Mouse (Mus musculus) cortical plate, adult 2 months (tissue): ENCODE measurements at regions not wholly inside any gene's neighbourhood (a gene's known extent, or its start where the extent isn't known, plus 50 kb on each side); places are given as distances from the start of the nearest gene placed in this dataset.

ENCODE experiments used
- CTCF ChIP-seq: fragments of 200-500 bp; IDR thresholded peaks from 2 replicates; pipeline ENCODE4 v1.5.1; 2011; ENCODE audit warnings: mild to moderate bottlenecking, control low read depth, low read length; ENCODE audit not compliant: insufficient read depth; ENCODE audit errors: extremely low read depth
- POLR2A ChIP-seq: fragments of 200-500 bp; IDR thresholded peaks from 2 replicates; pipeline ENCODE4 v1.6.1; 2011; ENCODE audit warnings: mild to moderate bottlenecking, low read length, control low read depth; ENCODE audit not compliant: insufficient read depth; ENCODE audit errors: extremely low read depth

DNA sequence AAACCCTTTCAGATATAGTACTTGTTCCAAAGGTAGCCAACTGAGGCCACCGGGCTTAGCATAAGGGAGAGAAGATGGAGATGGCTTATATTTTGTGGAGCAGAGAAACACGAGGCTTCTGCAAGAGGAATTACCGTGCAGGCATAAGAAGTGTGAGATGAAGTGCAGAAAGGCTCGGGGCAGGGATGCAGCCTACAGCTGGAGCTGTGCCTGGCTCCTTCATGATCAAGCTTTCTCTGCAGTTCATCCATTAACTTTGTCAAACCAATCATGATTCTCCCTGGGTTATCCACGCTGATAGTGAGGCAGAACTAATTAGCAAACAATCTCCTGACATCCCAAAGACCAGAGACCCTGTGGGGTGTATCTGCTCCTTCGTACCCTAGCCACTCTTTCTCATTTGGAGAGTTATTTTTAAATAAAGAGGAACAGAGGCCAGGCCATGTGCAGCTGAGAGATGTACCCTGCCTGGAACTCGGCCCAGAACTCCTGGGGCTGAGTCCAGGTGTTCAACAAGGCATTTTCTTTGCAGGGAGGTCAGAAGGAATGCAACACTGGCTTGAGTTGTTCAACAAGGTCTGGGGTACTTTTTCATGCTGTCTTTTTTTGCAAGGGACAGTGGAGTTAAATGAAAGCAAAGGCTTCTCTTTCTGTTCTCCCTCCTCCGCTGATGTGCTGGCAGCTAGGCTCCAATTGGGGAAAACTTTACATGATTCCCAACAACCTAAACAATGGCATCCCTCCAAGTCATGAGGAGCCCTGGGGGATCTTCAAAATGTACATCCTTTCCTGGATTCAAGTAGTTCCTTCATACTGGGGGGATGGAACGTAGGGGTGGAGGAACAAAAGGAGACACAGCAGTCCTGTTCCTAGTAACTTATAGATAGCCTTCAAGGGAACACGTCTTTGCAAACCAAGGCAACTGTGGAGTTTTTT is 610.4 kb upstream of the Fam92a start:
- TF ChIP-seq CTCF (no peak), POLR2A (no peak)
